Mouse (Mus musculus): ENCODE results near the gene Olfr61. TPM values are rescaled to one million over a fixed set of nuclear protein-coding genes. Genes with fewer than 3 reads are reported as not detected.
"Not testable (repeated sequence)": the region's sequence is repeated elsewhere in the genome, so short reads cannot be mapped to it uniquely, and the experiment has no call there.

The Olfr61 gene
- not detected in 2 replicates for total RNA-seq (2017)

DNA sequence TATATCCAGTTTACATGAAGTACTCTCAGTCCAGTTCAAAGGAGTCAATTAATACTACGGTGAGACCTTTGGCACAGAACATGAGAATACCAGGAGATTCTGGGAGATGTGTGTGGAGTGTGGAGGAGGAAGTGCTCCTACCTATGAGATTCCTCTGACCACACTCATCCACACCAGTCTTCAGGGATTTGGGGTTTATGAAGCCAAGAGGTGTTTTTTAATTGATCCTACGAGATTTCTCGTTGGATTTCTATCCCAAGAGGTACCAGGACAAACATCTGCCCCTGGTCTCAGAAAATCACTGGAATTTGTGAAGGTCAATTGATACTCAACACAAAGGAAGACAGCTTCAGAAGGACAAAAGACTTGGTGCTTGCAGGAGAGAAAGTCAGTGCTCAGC, at the start of gene Olfr61:
Olfr61 (plus strand) TSS at position 301 of the 400 bp plus-strand sequence.
- not testable (repeated sequence) for ATAC-seq (ENCODE audit: extremely low read depth, insufficient number of reproducible peaks, low FRiP score, poor library complexity, severe bottlenecking)

DNA sequence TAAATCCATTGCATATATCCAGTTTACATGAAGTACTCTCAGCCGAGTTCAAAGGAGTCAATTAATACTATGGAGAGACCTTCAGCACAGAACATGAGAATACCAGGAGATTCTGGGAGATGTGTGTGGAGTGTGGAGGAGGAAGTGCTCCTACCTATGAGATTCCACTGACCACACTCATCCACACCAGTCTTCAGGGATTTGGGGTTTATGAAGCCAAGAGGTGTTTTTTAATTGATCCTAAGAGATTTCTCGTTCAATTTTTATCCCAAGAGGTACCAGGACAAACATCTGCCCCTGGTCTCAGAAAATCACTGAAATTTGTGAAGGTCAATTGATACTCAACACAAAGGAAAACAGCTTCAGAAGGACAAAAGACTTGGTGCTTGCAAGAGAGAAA, 27.8 kb upstream of the Olfr61 start, which contains the start of gene Olfr46:
Olfr46 (plus strand) TSS at position 301 of the 400 bp plus-strand sequence.
- ATAC-seq (ENCODE audit: extremely low read depth, insufficient number of reproducible peaks, low FRiP score, poor library complexity, severe bottlenecking): not testable (repeated sequence)

DNA sequence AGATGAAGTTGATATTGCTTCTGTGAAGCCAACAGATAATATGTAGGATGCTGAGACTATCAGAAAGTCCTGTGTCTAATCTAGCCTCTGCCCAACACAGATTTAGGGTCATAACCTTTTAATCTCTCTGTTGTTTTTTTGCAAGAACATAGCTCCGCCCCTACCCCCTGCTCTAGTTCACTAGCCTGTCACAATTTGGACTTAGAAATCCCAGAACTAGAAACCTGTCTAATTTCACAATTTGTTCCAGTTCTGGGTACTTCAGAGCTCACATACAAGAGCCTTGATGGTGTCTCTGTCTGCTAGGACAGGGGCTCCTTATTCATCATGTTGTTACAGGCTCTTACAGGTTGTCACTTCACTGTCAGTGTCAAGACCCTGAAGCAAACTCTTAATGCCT, 1.8 kb downstream of the Olfr61 start:
- ATAC-seq (ENCODE audit: extremely low read depth, insufficient number of reproducible peaks, low FRiP score, poor library complexity, severe bottlenecking): no peak

GRCm38 (mm10) chr7:140646152-140646551, 17.4 kb downstream of the Olfr61 start, which contains the start of gene Olfr53:
TSS of gene Olfr53 (plus strand) at chr7:140646452.
- ATAC-seq (ENCODE audit: extremely low read depth, insufficient number of reproducible peaks, low FRiP score, poor library complexity, severe bottlenecking): no peak

- no peak for ATAC-seq (ENCODE audit: extremely low read depth, insufficient number of reproducible peaks, low FRiP score, poor library complexity, severe bottlenecking)
Measured at GRCm38 (mm10) chr7:140659630-140660029, 30.9 kb downstream of the Olfr61 start, which contains the start of gene Olfr539. TSS of gene Olfr539 (plus strand) at chr7:140659930.

GRCm38 (mm10) chr7:140670693-140671092, 41.9 kb downstream of the Olfr61 start:
- not testable (repeated sequence) for ATAC-seq (ENCODE audit: extremely low read depth, insufficient number of reproducible peaks, low FRiP score, poor library complexity, severe bottlenecking)

- no peak for ATAC-seq (ENCODE audit: extremely low read depth, insufficient number of reproducible peaks, low FRiP score, poor library complexity, severe bottlenecking)
Measured at GRCm38 (mm10) chr7:140675863-140676262, 47.1 kb downstream of the Olfr61 start.

DNA sequence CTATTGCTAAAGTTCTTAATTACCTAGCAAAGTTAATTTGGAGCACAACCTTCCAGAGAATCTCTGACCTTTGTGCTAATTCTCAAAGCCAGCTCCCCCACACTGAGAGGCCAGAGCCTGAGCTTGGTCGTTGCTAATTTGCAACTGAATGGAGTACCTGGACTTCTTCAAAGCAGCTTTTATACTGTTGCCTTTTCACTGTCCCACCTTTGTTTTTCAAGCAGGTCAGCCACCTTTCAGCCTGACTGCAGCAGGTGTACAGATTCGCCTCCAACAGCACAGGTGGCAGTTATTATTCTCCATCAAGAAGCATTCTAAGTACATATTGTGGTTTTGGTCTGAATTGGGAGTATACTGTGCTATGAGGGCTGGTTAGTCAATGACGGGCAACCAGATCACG, 50.8 kb downstream of the Olfr61 start:
- ATAC-seq (ENCODE audit: extremely low read depth, insufficient number of reproducible peaks, low FRiP score, poor library complexity, severe bottlenecking): not testable (repeated sequence)

GRCm38 (mm10) chr7:140681651-140682050, 52.9 kb downstream of the Olfr61 start, which contains the start of gene Olfr45:
TSS of gene Olfr45 (plus strand) at chr7:140681951.
- no peak for ATAC-seq (ENCODE audit: extremely low read depth, insufficient number of reproducible peaks, low FRiP score, poor library complexity, severe bottlenecking)

Other genes starting within 250 kb of the Olfr61 start
- gene Olfr531, start 226.1 kb upstream of the Olfr61 start, total RNA-seq (2017): not detected in 2 replicates
- gene Olfr532, start 207.3 kb upstream of the Olfr61 start, total RNA-seq (2017): not detected in 2 replicates
- gene Olfr533, start 165.6 kb upstream of the Olfr61 start, total RNA-seq (2017): not detected in 2 replicates
- gene Olfr535, start 144.8 kb upstream of the Olfr61 start, total RNA-seq (2017): not detected in 2 replicates
- not detected in 2 replicates for gene Olfr536, start 121.6 kb upstream of the Olfr61 start, total RNA-seq (2017)
- not detected in 2 replicates for gene Olfr538, start 61.1 kb upstream of the Olfr61 start, total RNA-seq (2017)
- 0.35 TPM in 1 of 2 replicates, not detected in the other for gene Olfr46, start 27.7 kb upstream of the Olfr61 start, total RNA-seq (2017)
- not detected in 2 replicates for gene Olfr53, start 17.5 kb downstream of the Olfr61 start, total RNA-seq (2017)
- gene Olfr539, start 31.0 kb downstream of the Olfr61 start, total RNA-seq (2017): under 0.01 TPM in 1 of 2 replicates, not detected in the other
- gene Olfr45, start 53.0 kb downstream of the Olfr61 start, total RNA-seq (2017): not detected in 2 replicates
- not detected in 2 replicates for gene Olfr541, start 68.3 kb downstream of the Olfr61 start, total RNA-seq (2017)
- not detected in 2 replicates for gene Cyp2e1, start 134.8 kb downstream of the Olfr61 start, total RNA-seq (2017)
- gene Syce1, start 158.9 kb downstream of the Olfr61 start, total RNA-seq (2017): not detected in 2 replicates
- gene Zfp941, start 193.2 kb downstream of the Olfr61 start, total RNA-seq (2017): not detected in 2 replicates
- not detected in 2 replicates for gene Urah, start 206.0 kb downstream of the Olfr61 start, total RNA-seq (2017)
- not detected in 2 replicates for gene Scgb1c1, start 216.6 kb downstream of the Olfr61 start, total RNA-seq (2017)
- not detected in 2 replicates for gene Odf3, start 218.8 kb downstream of the Olfr61 start, total RNA-seq (2017)
- not detected in 2 replicates for gene Gm45785, start 227.4 kb downstream of the Olfr61 start, total RNA-seq (2017)
- gene Ric8a, start 228.0 kb downstream of the Olfr61 start, total RNA-seq (2017): 120 and 128 TPM in 2 replicates
- gene Bet1l, start 228.6 kb downstream of the Olfr61 start, total RNA-seq (2017): 28.3 and 47.1 TPM in 2 replicates